Mouse (Mus musculus) megakaryocyte, embryonic 14.5 days (primary cell): ENCODE results near the gene Pax8. TPM values are rescaled to one million over a fixed set of nuclear protein-coding genes. Genes with fewer than 3 reads are reported as not detected.

Experiments used
- H3K27me3 ChIP-seq: replicated peaks from 2 replicates; pipeline ENCODE3; 2012; ENCODE audit warnings: inconsistent platforms
- H3K36me3 ChIP-seq: replicated peaks from 2 replicates; pipeline ENCODE3; 2012; ENCODE audit warnings: low read length, inconsistent platforms, mixed read lengths
- H3K4me1 ChIP-seq: 2 replicates; pipeline ENCODE4 v1.6.1; 2012; ENCODE audit warnings: inconsistent platforms
- H3K4me3 ChIP-seq: replicated peaks from 2 replicates; pipeline ENCODE3; 2012; ENCODE audit warnings: moderate library complexity, mild to moderate bottlenecking, inconsistent platforms
- H3K9me3 ChIP-seq: 2 replicates; pipeline ENCODE4 v1.6.1; 2012; ENCODE audit warnings: inconsistent platforms
- FLI1 ChIP-seq: IDR thresholded peaks from 2 replicates; pipeline ENCODE4 v1.6.1; 2012; ENCODE audit warnings: low read length, inconsistent platforms, mixed read lengths
- GATA1 ChIP-seq: IDR thresholded peaks from 3 replicates; pipeline ENCODE4 v1.6.1; 2012; ENCODE audit warnings: mixed read lengths, low read length, inconsistent platforms, borderline replicate concordance
- polyA plus RNA-seq: library from polyadenylated mRNA; stranded (reverse); fragments of >175 nt; gene quantifications from 2 replicates; pipeline ENCODE4 v1.2.3, GENCODE M21; 2012; ENCODE audit warnings: low replicate concordance; ENCODE audit not compliant: insufficient read depth

Gene Pax8
- polyA plus RNA-seq, 1 experiment = not detected

DNA sequence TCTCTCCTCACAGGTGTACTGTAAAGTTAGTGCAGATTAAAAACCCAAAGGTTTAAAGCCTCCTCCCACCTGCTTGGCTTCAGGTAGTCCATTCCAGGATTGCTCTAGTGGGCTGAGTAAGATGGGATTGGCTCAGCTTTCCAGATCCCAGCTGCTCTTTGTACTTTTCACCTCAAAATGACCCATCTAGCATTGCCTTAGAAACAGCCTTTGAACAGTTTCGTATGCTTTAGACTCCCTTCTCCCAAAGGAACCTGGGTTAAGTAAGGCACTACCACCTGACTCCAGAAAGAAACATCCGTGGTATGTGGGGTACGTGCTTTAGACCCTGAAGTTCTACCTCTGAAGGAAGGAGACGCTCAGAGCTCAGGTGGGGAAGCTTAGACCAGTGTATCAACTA, 6.3 kb downstream of the Pax8 start:
- TF ChIP-seq FLI1 (no peak), GATA1 (no peak)
- H3K4me1 ChIP-seq = 0 out of 2 replicates have a peak, but pooled peaks cover 3% of the 10 kb centered on the region
- H3K27me3 ChIP-seq = peaks cover 55% of the 10 kb centered on the region

DNA sequence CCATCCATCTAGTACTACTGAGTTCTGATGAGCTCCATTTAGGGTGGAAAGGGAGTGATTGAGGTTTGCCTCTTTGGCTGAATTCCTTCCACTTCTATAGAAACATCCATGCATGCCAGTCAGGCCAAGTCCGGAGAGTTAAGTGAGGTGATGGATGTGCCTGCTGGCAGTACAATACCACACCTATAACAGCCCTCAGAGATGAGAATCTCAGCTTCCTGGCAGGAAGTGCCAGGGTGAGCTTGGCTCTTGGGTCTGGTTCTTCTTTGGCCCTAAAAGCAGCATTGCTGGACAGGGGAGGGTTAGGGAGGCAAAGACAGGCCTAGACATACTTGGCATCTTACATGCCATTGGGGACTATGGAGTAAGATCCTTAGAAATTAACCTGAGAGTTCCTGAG, 7.0 kb downstream of the Pax8 start:
- Histone ChIP-seq H3K4me1 (0 out of 2 replicates have a peak, but pooled peaks cover 3% of the 10 kb centered on the region), H3K27me3 (peaks cover 49% of the 10 kb centered on the region), H3K4me3 (no peak overlapping the region), H3K36me3 (no peaks in the 10 kb centered on the region), H3K9me3 (no peaks in the 10 kb centered on the region)
- TF ChIP-seq GATA1 (no peak), FLI1 (no peak)

More for the DNA sequence above, 6.3 kb downstream of the Pax8 start:
- Histone ChIP-seq H3K9me3 (no peaks in the 10 kb centered on the region), H3K36me3 (no peaks in the 10 kb centered on the region), H3K4me3 (no peak overlapping the region)

DNA sequence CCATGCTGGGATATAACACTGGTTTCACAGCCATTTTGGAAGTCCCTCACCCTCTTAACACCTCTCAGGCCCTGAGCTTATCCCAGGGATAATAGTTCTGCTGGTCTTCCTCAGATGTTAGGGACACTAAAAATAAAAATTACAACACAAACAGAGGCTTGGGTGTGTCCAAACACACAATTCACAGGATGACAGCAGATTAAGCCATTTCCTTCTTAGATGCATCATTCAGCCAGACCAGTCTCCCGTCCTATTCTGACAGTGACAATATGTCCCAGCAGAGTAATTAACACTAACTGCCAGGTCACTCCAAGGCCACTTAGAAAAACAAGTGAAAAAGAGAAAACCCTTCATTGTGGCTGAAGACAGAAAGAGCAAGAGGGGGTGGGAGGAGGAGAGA, 8.2 kb downstream of the Pax8 start:
- H3K36me3 ChIP-seq = no peaks in the 10 kb centered on the region
- no peak overlapping the region for H3K4me3 ChIP-seq
- TF ChIP-seq GATA1 (no peak), FLI1 (no peak)
- no peaks in the 10 kb centered on the region for H3K9me3 ChIP-seq
- H3K4me1 ChIP-seq = 0 out of 2 replicates have a peak, but pooled peaks cover 3% of the 10 kb centered on the region
- H3K27me3 ChIP-seq = peaks cover 43% of the 10 kb centered on the region

DNA sequence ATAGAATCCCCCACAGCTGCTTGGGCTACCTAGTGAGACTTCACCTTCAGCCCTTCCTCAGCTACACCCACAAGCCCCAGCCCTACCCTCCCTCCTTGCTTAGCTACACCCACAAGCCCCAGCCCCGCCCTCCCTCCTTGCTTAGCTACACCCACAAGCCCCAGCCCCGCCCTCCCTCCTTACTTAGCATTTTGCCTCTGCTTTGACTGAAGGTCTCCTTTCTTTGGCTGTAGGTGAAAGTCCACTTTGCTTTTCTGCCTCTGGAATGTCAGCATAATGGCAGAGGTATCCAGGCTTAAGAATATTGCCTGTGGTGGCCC, 14.6 kb downstream of the Pax8 start:
- Histone ChIP-seq H3K9me3 (no peaks in the 10 kb centered on the region), H3K4me1 (no peaks in the 10 kb centered on the region; the same call in 1 of the 2 replicates), H3K4me3 (no peak overlapping the region), H3K36me3 (no peaks in the 10 kb centered on the region), H3K27me3 (peaks cover 38% of the 10 kb centered on the region)
- TF ChIP-seq FLI1 (no peak), GATA1 (no peak)

DNA sequence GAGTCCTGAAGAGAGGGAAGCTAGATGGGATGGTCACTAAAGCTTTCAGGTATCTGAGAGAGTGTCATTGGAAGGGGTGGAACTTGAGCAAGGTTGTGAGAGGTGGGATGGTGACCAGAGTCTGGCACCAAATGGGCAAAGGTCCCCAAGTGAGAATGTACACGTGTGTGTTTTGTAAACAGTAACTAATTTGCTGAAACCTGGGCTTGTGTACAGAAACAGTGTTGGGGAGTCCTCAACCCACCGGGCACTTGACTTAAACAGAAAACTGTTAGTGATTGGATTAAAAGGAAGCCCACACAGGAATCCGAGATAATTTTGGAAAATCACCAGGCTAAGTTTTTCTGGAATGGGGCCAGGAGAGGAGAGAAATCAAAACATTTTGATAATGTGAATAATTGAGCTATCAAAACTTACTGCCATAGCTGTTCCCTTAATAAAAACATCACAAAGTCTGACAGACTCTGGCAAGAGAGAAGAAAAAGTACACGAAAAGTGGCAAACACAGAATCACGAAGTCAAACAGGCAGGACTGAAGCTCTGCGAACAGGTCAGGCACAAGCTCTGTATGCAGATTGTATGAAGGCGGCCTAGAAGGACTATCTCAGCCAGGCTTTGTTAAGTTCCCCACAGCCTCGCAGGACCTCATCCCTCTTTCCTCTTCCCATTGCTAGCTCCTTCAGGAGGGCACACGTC, 15.1 kb downstream of the Pax8 start:
- H3K4me1 ChIP-seq = no peaks in the 10 kb centered on the region; the same call in 1 of the 2 replicates
- no peak overlapping the region for H3K4me3 ChIP-seq
- no peaks in the 10 kb centered on the region for H3K9me3 ChIP-seq
- no peaks in the 10 kb centered on the region for H3K36me3 ChIP-seq
- H3K27me3 ChIP-seq = peaks cover 37% of the 10 kb centered on the region
- TF ChIP-seq FLI1 (no peak), GATA1 (no peak)

DNA sequence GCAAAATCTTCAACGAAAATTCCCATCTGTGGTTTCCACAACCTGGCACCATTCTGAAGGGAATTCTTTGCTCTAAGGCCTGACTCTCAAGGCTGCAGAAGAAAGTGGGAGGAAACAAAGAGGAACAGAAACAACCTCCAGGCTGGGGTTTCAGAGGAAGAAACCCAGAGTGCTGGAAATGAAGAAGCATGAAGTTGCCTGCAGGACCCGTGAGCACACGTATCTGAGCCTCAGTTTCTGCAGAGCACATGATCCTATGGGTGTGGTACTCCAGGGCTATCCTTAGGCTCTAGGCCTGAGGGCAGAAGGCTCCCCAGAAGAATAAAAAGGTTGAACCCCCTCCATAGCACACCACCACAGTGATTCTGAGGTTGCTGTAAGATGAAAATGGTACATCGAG, 18.6 kb downstream of the Pax8 start:
- H3K4me1 ChIP-seq = no peaks in the 10 kb centered on the region; the same call in 1 of the 2 replicates

DNA sequence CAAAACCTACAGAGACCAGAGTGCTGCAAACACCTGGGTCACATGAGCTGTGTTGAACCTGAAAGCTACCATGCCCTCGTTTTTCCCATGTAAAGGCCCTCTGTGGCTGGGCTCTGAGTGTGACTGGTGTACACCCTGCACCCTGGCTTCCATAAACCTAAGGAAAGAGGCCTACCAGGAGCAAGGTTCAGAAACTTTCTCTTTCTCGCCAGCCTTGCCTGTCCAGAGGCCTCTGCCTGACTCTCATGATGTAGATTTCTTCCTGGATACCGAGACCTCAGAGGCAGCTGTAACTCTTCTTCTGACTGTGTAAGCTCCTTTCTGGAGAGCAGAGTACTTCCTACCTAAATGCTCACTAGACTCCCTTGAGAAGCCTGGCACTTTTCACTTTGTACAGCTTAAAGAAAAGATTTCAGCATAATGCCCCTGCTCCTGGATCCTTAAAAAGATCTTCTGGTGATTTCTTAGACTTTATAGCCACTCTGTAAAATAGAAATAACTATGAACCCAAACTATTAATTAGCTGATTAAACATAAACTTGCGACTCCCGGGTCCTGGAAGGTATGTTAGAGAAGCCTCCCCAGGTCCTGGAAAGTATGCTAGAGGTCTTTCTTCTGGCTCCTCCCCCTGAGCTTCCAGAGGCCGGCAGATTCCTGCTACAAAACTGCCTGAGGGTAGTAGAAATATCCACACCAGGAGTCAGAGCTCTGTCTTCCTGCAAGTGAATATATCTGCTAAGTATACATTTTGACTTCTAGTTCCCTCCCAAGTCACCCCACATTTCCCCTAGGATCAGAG, 20.1 kb downstream of the Pax8 start:
- peaks cover 19% of the 10 kb centered on the region for H3K27me3 ChIP-seq
- no peaks in the 10 kb centered on the region for H3K4me1 ChIP-seq
- no peaks in the 10 kb centered on the region for H3K9me3 ChIP-seq
- H3K36me3 ChIP-seq = no peaks in the 10 kb centered on the region
- H3K4me3 ChIP-seq = no peak overlapping the region
- no peak for TF ChIP-seq GATA1
- no peak for TF ChIP-seq FLI1

More for the DNA sequence above, 18.6 kb downstream of the Pax8 start:
- Histone ChIP-seq H3K4me3 (no peak overlapping the region), H3K36me3 (no peaks in the 10 kb centered on the region), H3K9me3 (no peaks in the 10 kb centered on the region), H3K27me3 (peaks cover 25% of the 10 kb centered on the region)
- TF ChIP-seq GATA1 (no peak), FLI1 (no peak)

DNA sequence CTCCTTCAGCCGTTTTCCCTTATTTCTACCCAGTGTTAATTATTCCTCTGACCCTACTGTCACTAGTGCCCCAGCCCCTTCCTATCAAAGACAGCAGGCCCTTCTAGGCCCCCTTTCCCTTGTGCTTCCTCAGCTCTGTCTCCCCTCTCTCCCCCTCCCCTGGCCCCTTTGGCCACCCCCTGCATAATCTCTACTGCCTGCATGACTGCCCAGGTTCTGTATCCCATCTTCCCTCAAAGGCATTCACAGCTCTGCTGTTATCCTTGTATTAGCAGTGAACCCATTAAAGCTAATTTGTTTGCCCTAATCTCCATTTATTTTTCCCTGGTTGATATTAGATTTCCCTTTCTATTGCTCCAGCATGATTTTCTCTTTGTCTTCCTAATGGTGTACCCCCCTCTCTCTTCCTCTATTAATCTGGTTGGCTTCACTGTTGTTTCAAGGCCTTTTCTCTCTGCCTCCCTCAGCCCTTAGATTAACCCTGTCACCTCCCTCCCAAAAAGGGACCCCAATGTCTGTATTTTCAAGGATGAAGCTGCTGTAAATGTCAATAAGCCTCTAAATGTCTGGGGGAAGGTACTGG, 20.9 kb downstream of the Pax8 start:
- TF ChIP-seq GATA1 (no peak), FLI1 (no peak)
- no peak overlapping the region for H3K4me3 ChIP-seq
- H3K27me3 ChIP-seq = peaks cover 16% of the 10 kb centered on the region

DNA sequence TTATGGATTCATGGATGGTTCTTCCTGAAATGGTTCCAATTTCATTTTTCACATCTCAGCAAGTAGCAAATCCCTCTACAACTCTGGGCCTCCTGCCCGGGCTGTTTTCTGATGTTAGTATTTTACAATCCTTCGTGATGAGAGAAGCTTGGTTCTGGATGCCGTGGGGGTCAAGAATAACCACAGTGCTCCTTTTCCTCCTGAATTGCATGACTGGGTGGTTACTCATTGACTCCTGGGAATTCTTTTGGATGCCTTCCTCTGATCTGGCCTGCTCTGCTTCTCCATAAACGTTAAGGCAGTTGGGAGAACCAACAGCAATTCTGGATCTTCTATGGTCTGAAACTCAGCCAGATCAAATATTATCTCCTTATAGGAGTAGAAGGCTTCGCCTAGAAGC, 22.2 kb downstream of the Pax8 start:
- no peak overlapping the region for H3K4me3 ChIP-seq
- peaks cover 9% of the 10 kb centered on the region for H3K27me3 ChIP-seq
- no peaks in the 10 kb centered on the region for H3K9me3 ChIP-seq
- H3K36me3 ChIP-seq = no peaks in the 10 kb centered on the region
- TF ChIP-seq GATA1 (no peak), FLI1 (no peak)
- no peaks in the 10 kb centered on the region for H3K4me1 ChIP-seq

More for the DNA sequence above, 20.9 kb downstream of the Pax8 start:
- H3K36me3 ChIP-seq = no peaks in the 10 kb centered on the region
- no peaks in the 10 kb centered on the region for H3K4me1 ChIP-seq
- H3K9me3 ChIP-seq = no peaks in the 10 kb centered on the region

DNA sequence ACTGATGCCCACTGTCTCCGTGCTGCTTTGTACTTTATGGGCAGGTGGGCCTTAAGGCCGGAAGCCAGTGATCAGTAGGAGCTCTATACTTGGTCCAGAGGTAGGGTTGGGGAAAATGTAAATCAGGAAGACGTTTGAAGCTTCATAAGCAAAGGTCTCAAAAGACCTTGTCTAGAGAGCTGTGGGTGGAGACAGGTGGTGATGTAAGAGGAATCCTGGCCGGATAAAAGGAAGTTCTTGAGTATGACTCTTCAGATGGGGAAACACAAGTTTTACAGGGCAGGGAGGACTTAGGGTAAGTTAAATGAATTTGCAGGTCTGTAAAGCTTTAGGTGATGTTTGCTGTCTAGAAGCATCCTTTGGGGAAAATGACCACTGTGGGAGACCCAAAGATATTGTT, 26.3 kb downstream of the Pax8 start:
- Histone ChIP-seq H3K4me3 (no peak overlapping the region), H3K27me3 (peaks cover 12% of the 10 kb centered on the region), H3K36me3 (no peaks in the 10 kb centered on the region), H3K9me3 (no peaks in the 10 kb centered on the region), H3K4me1 (no peaks in the 10 kb centered on the region)
- TF ChIP-seq FLI1 (no peak), GATA1 (no peak)
